Mouse (Mus musculus): ENCODE results near the gene Nr2c2ap.

Gene Nr2c2ap

GRCm38 (mm10) chr8:70131166-70131883 is at the start of gene Nr2c2ap:
Gene Nr2c2ap, plus strand, starts transcription at chr8:70131333.
- peak; percentile 84 for DNase-seq

GRCm38 (mm10) chr8:70081976-70082375 is 49.2 kb upstream of the Nr2c2ap start:
- DNase-seq = no peak

- DNase-seq = no peak
Observed at GRCm38 (mm10) chr8:70083285-70083684, 47.8 kb upstream of the Nr2c2ap start, which contains the start of gene Hapln4. Gene Hapln4, plus strand, starts transcription at chr8:70083457.

GRCm38 (mm10) chr8:70084191-70085065 is 46.7 kb upstream of the Nr2c2ap start:
- peak; percentile 55 for DNase-seq

GRCm38 (mm10) chr8:70086151-70086550 is 45.0 kb upstream of the Nr2c2ap start:
- DNase-seq = no peak

- DNase-seq = no peak
Observed at GRCm38 (mm10) chr8:70087237-70087636, 43.9 kb upstream of the Nr2c2ap start.

- peak; percentile 74 for DNase-seq
Observed at GRCm38 (mm10) chr8:70087836-70088650, 43.1 kb upstream of the Nr2c2ap start.

- DNase-seq = no peak
Observed at GRCm38 (mm10) chr8:70089296-70089960, 41.7 kb upstream of the Nr2c2ap start.

GRCm38 (mm10) chr8:70092786-70093185 is 38.3 kb upstream of the Nr2c2ap start:
- no peak for DNase-seq

- DNase-seq = no peak
Observed at GRCm38 (mm10) chr8:70099276-70099675, 31.9 kb upstream of the Nr2c2ap start.

GRCm38 (mm10) chr8:70100241-70100640 is 30.9 kb upstream of the Nr2c2ap start:
- no peak for DNase-seq

- no peak for DNase-seq
Observed at GRCm38 (mm10) chr8:70104506-70104905, 26.6 kb upstream of the Nr2c2ap start.

- DNase-seq = no peak
Observed at GRCm38 (mm10) chr8:70104922-70105321, 26.2 kb upstream of the Nr2c2ap start.

- no peak for DNase-seq
Observed at GRCm38 (mm10) chr8:70110451-70110850, 20.7 kb upstream of the Nr2c2ap start.

GRCm38 (mm10) chr8:70111192-70111795 is 19.8 kb upstream of the Nr2c2ap start:
- no peak for DNase-seq

GRCm38 (mm10) chr8:70112401-70113016 is 18.6 kb upstream of the Nr2c2ap start:
- DNase-seq = peak; percentile 37

- no peak for DNase-seq
Observed at GRCm38 (mm10) chr8:70114488-70114887, 16.6 kb upstream of the Nr2c2ap start.

GRCm38 (mm10) chr8:70114892-70115291 is 16.2 kb upstream of the Nr2c2ap start:
- no peak for DNase-seq

GRCm38 (mm10) chr8:70117611-70118010 is 13.5 kb upstream of the Nr2c2ap start:
- DNase-seq = no peak

GRCm38 (mm10) chr8:70118726-70119700 is 12.1 kb upstream of the Nr2c2ap start:
- DNase-seq = peak; percentile 66
